Mouse (Mus musculus) neural tube, embryonic 13.5 days (tissue): ENCODE data around the gene Gm13278. TPM values are rescaled to one million over a fixed set of nuclear protein-coding genes. Genes with fewer than 3 reads are reported as not detected.

Experiments
- polyA plus RNA-seq: library from polyadenylated mRNA; unstranded; fragments of >200 nt; fragmentation: Nextera tagmentation; extraction: Ambion mirVana; gene quantifications from 2 replicates; pipeline ENCODE4 v1.2.1, GENCODE M21; 2015

The Gm13278 gene
- polyA plus RNA-seq, 1 experiment from 2014 or later, result not detected

Other genes starting within 250 kb of the Gm13278 start
- not detected in 2 replicates for gene Ifna15, start 233.3 kb upstream of the Gm13278 start, polyA plus RNA-seq
- gene Ifna14, start 219.8 kb upstream of the Gm13278 start, polyA plus RNA-seq, result not detected in 2 replicates
- gene Ifna9, start 199.2 kb upstream of the Gm13278 start, polyA plus RNA-seq, result not detected in 2 replicates
- gene Ifna12, start 188.2 kb upstream of the Gm13278 start, polyA plus RNA-seq, result not detected in 2 replicates
- not detected in 2 replicates for gene C87499, start 157.1 kb upstream of the Gm13278 start, polyA plus RNA-seq
- not detected in 2 replicates for gene Ifna13, start 147.1 kb upstream of the Gm13278 start, polyA plus RNA-seq
- gene Ifna16, start 114.6 kb upstream of the Gm13278 start, polyA plus RNA-seq, result not detected in 2 replicates
- not detected in 2 replicates for gene Ifna2, start 107.6 kb upstream of the Gm13278 start, polyA plus RNA-seq
- not detected in 2 replicates for gene Ifnab, start 100.2 kb upstream of the Gm13278 start, polyA plus RNA-seq
- gene Gm26566, start 69.7 kb upstream of the Gm13278 start, polyA plus RNA-seq, result 1.3 and 1.5 TPM in 2 replicates
- gene Klhl9, start 69.1 kb upstream of the Gm13278 start, polyA plus RNA-seq, result 126 and 128 TPM in 2 replicates
- not detected in 2 replicates for gene Gm13271, start 36.7 kb upstream of the Gm13278 start, polyA plus RNA-seq
- not detected in 2 replicates for gene Gm13283, start 31.4 kb upstream of the Gm13278 start, polyA plus RNA-seq
- gene Gm13290, start 17.7 kb upstream of the Gm13278 start, polyA plus RNA-seq, result not detected in 2 replicates
- not detected in 2 replicates for gene Gm13289, start 14.6 kb upstream of the Gm13278 start, polyA plus RNA-seq
- not detected in 2 replicates for gene Gm13272, start 11.7 kb upstream of the Gm13278 start, polyA plus RNA-seq
- not detected in 2 replicates for gene Ifnz, start 9.4 kb upstream of the Gm13278 start, polyA plus RNA-seq
- not detected in 2 replicates for gene Gm13276, start 5.8 kb upstream of the Gm13278 start, polyA plus RNA-seq
- not detected in 2 replicates for gene Gm13277, start 2.9 kb upstream of the Gm13278 start, polyA plus RNA-seq
- not detected in 2 replicates for gene Gm13275, start 2.9 kb downstream of the Gm13278 start, polyA plus RNA-seq
- not detected in 2 replicates for gene Gm13279, start 5.8 kb downstream of the Gm13278 start, polyA plus RNA-seq
- 0.32 TPM in 1 of 2 replicates, not detected in the other for gene Gm13285, start 8.1 kb downstream of the Gm13278 start, polyA plus RNA-seq
- gene Gm13287, start 11.7 kb downstream of the Gm13278 start, polyA plus RNA-seq, result not detected in 2 replicates
- not detected in 2 replicates for gene Gm13288, start 14.0 kb downstream of the Gm13278 start, polyA plus RNA-seq
- not detected in 2 replicates for gene Ifna7, start 24.7 kb downstream of the Gm13278 start, polyA plus RNA-seq
- not detected in 2 replicates for gene Ifna11, start 28.4 kb downstream of the Gm13278 start, polyA plus RNA-seq
- gene Ifna6, start 35.9 kb downstream of the Gm13278 start, polyA plus RNA-seq, result not detected in 2 replicates
- gene Ifna5, start 44.0 kb downstream of the Gm13278 start, polyA plus RNA-seq, result not detected in 2 replicates
- gene Ifna4, start 50.3 kb downstream of the Gm13278 start, polyA plus RNA-seq, result not detected in 2 replicates
- gene Ifna1, start 58.5 kb downstream of the Gm13278 start, polyA plus RNA-seq, result not detected in 2 replicates
- not detected in 2 replicates for gene Ifne, start 88.7 kb downstream of the Gm13278 start, polyA plus RNA-seq